Mouse (Mus musculus) myocyte (in vitro differentiated cells): ENCODE measurements around the gene Tanc2.

ENCODE experiments used
- CEBPB ChIP-seq: IDR thresholded peaks from 2 replicates; pipeline ENCODE4 v1.6.1; 2011; ENCODE audit warnings: mild to moderate bottlenecking, moderate library complexity; ENCODE audit not compliant: poor library complexity, insufficient read depth, severe bottlenecking
- MYOG ChIP-seq, 3 experiments: IDR thresholded peaks; one replicate each; pipeline ENCODE4 v1.6.1; 2011; ENCODE audit warnings: control low read depth in 2 of 3, low read depth in 2 of 3, mild to moderate bottlenecking in 2 of 3; ENCODE audit not compliant: insufficient read length in 2 of 3, control insufficient read depth in 1 of 3, insufficient read depth in 1 of 3
- POLR2A ChIP-seq: IDR thresholded peaks from one replicate; pipeline ENCODE4 v1.6.1; 2011; ENCODE audit warnings: low read depth, mild to moderate bottlenecking, control low read depth, moderate library complexity; ENCODE audit not compliant: insufficient read length
- POLR2AphosphoS2 ChIP-seq: IDR thresholded peaks from one replicate; pipeline ENCODE4 v1.6.1; 2011; ENCODE audit warnings: low read depth, control low read depth; ENCODE audit not compliant: insufficient read length
- REST ChIP-seq: IDR thresholded peaks from one replicate; pipeline ENCODE4 v1.6.1; 2011; ENCODE audit warnings: mild to moderate bottlenecking, control low read depth, moderate library complexity; ENCODE audit not compliant: insufficient read depth, insufficient read length
- USF1 ChIP-seq: IDR thresholded peaks from one replicate; pipeline ENCODE4 v1.6.1; 2011; ENCODE audit warnings: low read depth, mild to moderate bottlenecking, control low read depth, moderate library complexity

GRCm38 (mm10) chr11:105655335-105655734 lies 65.5 kb downstream of the Tanc2 start:
- TF ChIP-seq REST (no peak), CEBPB (no peak), POLR2A (no peak), POLR2AphosphoS2 (no peak), MYOG (IDR thresholded peaks at IDR 0.05; ENCODE audit: control insufficient read depth in 1 of 3, insufficient read depth in 1 of 3, insufficient read length in 2 of 3, low read depth in 2 of 3) (no peak), USF1 (no peak)
